11 mouse cellular contexts compared by ENCODE assay signal in the genomic region with DNA sequence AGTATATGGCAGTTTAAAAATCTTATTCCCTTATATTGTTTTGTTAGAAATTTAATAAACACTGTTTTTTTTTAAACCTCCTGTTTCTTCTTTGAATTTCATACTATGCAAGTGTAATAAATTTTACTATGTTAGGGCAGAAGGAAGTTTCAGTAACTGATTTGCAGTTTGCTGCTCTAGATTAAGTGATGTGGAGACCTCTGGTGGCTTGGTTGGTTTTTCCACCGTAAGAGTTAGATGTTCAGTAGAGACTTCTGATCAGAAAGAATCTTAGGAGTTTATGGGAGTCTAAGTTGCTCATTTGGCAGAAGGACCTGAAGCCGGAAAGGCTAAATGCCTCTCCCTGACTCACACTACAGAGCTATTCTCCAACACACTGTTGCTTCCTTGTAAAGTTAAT. TPM values are rescaled to one million over a fixed set of nuclear protein-coding genes. Genes with fewer than 3 reads are reported as not detected.
DNase-seq lines count a peak whose midpoint lies in the region; ATAC-seq and TF ChIP-seq lines count a peak whose summit lies in the region.
"Had no signal": no experiment of that assay in that cellular context is flagged by ENCODE, and none has a peak within 500 bp of the region (broad histone marks: within the 10 kb centered on the region; RNA-seq: fewer than 3 reads in every experiment).

No protein-coding gene starts in this region.

- H3K4me2 ChIP-seq in heart, embryonic 11.5 days = no peak overlapping the region
- no peak overlapping the region for H3K4me2 ChIP-seq in hindbrain, embryonic 16.5 days (ENCODE audit: low read length)
- H3K4me2 ChIP-seq: limb, embryonic 15.5 days had no signal

- CTCF ChIA-PET in Patski (lab: Charles Lee) = interaction anchor here (11.7 kb wide), 1 partner anchor 65 kb away, joined by 78 read pairs; no protein-coding TSS in a partner anchor

- DNase-seq in heart, adult 8-10 months (ENCODE audit: low spot score) = peak; percentile 24
- DNase-seq in left cerebral cortex, postnatal 25 days (ENCODE audit: low spot score in 2 of 2) = peak; percentile 16 to 22
- DNase-seq in left cerebral cortex, postnatal 36 days (ENCODE audit: low spot score in 2 of 2) = no peak
- DNase-seq in Patski (ENCODE audit: low read depth, low spot score) = no peak
- peak; percentile 19 to 42 for DNase-seq in heart, postnatal 14 days
- DNase-seq in frontal cortex, postnatal 10 days (ENCODE audit: low spot score in 2 of 2) = no peak

- H3K27me3 ChIP-seq in heart, embryonic 11.5 days (ENCODE audit: control insufficient read depth, insufficient read depth, low read length) = no peaks in the 10 kb centered on the region
- H3K27me3 ChIP-seq in Patski = no peaks in the 10 kb centered on the region
- H3K27me3 ChIP-seq in hindbrain, embryonic 16.5 days (replicated peaks; ENCODE audit: control insufficient read depth, insufficient read depth, low read length) = no peaks in the 10 kb centered on the region
- H3K27me3 ChIP-seq: limb, embryonic 15.5 days had no signal

- no peaks in the 10 kb centered on the region; the same call in 1 of the 2 replicates for H3K36me3 ChIP-seq in heart, embryonic 11.5 days (ENCODE audit: control insufficient read depth, insufficient read depth, low read length)
- no peaks in the 10 kb centered on the region for H3K36me3 ChIP-seq in hindbrain, embryonic 16.5 days (ENCODE audit: control insufficient read depth, insufficient read depth, low read length)

- no peak overlapping the region for H3K4me3 ChIP-seq in heart, embryonic 11.5 days (ENCODE audit: low read depth, low read length)
- no peak overlapping the region for H3K4me3 ChIP-seq in hindbrain, embryonic 16.5 days (ENCODE audit: low read length)
- H3K4me3 ChIP-seq: limb, embryonic 15.5 days; midbrain, embryonic 10.5 days had no signal

- POLR2A ChIA-PET in Patski (lab: Charles Lee) = no interaction called here

- H3K27ac ChIP-seq in heart, embryonic 11.5 days (ENCODE audit: low read depth, low read length) = no peak overlapping the region
- H3K27ac ChIP-seq in hindbrain, embryonic 16.5 days (ENCODE audit: low read depth, low read length) = no peak overlapping the region
- H3K27ac ChIP-seq: limb, embryonic 15.5 days; midbrain, embryonic 10.5 days had no signal

- in situ Hi-C loops in Patski (cut with MboI; ENCODE audit: low pct_unique_long_range_greater_than_20kb) = loop anchor here (10.0 kb wide), 1 partner anchor 59 kb away; the partner anchor contains the start of gene Mmp2

- TF ChIP-seq CTCF in Patski (IDR thresholded peaks at IDR 0.05) = peak; percentile 18

- H3K9me3 ChIP-seq in heart, embryonic 11.5 days (replicated peaks; ENCODE audit: control insufficient read depth, low read length) = no peaks in the 10 kb centered on the region
- H3K9me3 ChIP-seq in hindbrain, embryonic 16.5 days (ENCODE audit: control insufficient read depth, low read length) = no peaks in the 10 kb centered on the region
- H3K9me3 ChIP-seq: limb, embryonic 15.5 days; midbrain, embryonic 10.5 days had no signal

- intact Hi-C loops in left cerebral cortex, postnatal 25 days (cut with DNase I) = loop anchor here (1.0 to 2.0 kb wide), 2 partner anchors 65 to 111 kb away; no protein-coding TSS in a partner anchor
- intact Hi-C loops in left cerebral cortex, postnatal 36 days (cut with DNase I) = loop anchor here (1.0 to 5.0 kb wide), 2 partner anchors 65 to 114 kb away; no protein-coding TSS in a partner anchor
- intact Hi-C loops in heart, postnatal 14 days (cut with DNase I) = loop anchor here (1.0 kb wide), 2 partner anchors 65 to 115 kb away; no protein-coding TSS in a partner anchor

- no peak overlapping the region for H3K9ac ChIP-seq in heart, embryonic 11.5 days (ENCODE audit: low read depth, low read length)
- H3K9ac ChIP-seq in hindbrain, embryonic 16.5 days (ENCODE audit: low read depth, low read length) = no peak overlapping the region
- H3K9ac ChIP-seq: limb, embryonic 15.5 days had no signal

- H3K4me1 ChIP-seq in heart, embryonic 11.5 days (ENCODE audit: control insufficient read depth, insufficient read depth, low read length) = no peaks in the 10 kb centered on the region
- H3K4me1 ChIP-seq in hindbrain, embryonic 16.5 days (ENCODE audit: control insufficient read depth, insufficient read depth, low read depth, low read length) = no peaks in the 10 kb centered on the region

- WGBS in heart, embryonic 11.5 days (ENCODE audit: insufficient replicate concordance) = 73% methylated on average over 2 of the region's 2 CpGs
- 82% methylated on average over 2 of the region's 2 CpGs for WGBS in hindbrain, embryonic 16.5 days

- ATAC-seq in heart, embryonic 11.5 days (replicated peaks; ENCODE audit: insufficient number of reproducible peaks, low FRiP score, low TSS enrichment) = no peak
- no peak for ATAC-seq in Patski
- ATAC-seq in hindbrain, embryonic 16.5 days = no peak

RNA-seq across cellular contexts. Expression of gene Capns2, which starts 17.4 kb away (rescaled TPM):
- not detected for total RNA-seq in heart, adult 8-10 months (2022)
- polyA plus RNA-seq in heart, embryonic 11.5 days (2014; fragmentation: Nextera tagmentation; extraction: Ambion mirVana) = 0.23 and 0.47 TPM in 2 replicates
- 1 to 10 TPM in 1 of 2 experiments, under 1 TPM in 1; 0.78 to 1.2 TPM for total RNA-seq in left cerebral cortex, postnatal 25 days (2021)
- total RNA-seq in left cerebral cortex, postnatal 36 days (2021) = 1 to 10 TPM in 1 of 2 experiments, under 1 TPM in 1; 0.64 to 1.1 TPM
- polyA plus RNA-seq in Patski (2021) = 0.08 TPM
- total RNA-seq in heart, postnatal 14 days (2021) = under 1 TPM; 0.22 to 0.29 TPM
- 0.46 TPM in 1 of 2 replicates, not detected in the other for polyA plus RNA-seq in hindbrain, embryonic 16.5 days (2015; fragmentation: Nextera tagmentation; extraction: Ambion mirVana)

RNA-seq across cellular contexts. Expression of gene Lpcat2, which starts 28.6 kb away (rescaled TPM):
- 1 to 10 TPM in 2 of 4 experiments, under 1 TPM in 2; 0.72 to 3.4 (median 1.0) TPM for total RNA-seq in heart, adult 8-10 months (2022)
- polyA plus RNA-seq in heart, embryonic 11.5 days (2014; fragmentation: Nextera tagmentation; extraction: Ambion mirVana) = 2.0 and 2.5 TPM in 2 replicates
- 1 to 10 TPM; 7.8 to 9.0 TPM for total RNA-seq in left cerebral cortex, postnatal 25 days (2021)
- 1 to 10 TPM; 9.2 to 9.6 TPM for total RNA-seq in left cerebral cortex, postnatal 36 days (2021)
- 7.9 TPM for polyA plus RNA-seq in Patski (2021)
- total RNA-seq in heart, postnatal 14 days (2021) = 1 to 10 TPM; 1.6 to 1.9 TPM
- 10.6 and 10.9 TPM in 2 replicates for polyA plus RNA-seq in hindbrain, embryonic 16.5 days (2015; fragmentation: Nextera tagmentation; extraction: Ambion mirVana)

RNA-seq across cellular contexts. Expression of gene Mmp2, which starts 56.7 kb away (rescaled TPM):
- total RNA-seq in heart, adult 8-10 months (2022) = 10 to 100 TPM; 40.5 to 55.1 (median 51.2) TPM
- 107 TPM in 2 replicates for polyA plus RNA-seq in heart, embryonic 11.5 days (2014; fragmentation: Nextera tagmentation; extraction: Ambion mirVana)
- 1 to 10 TPM; 2.2 to 2.8 TPM for total RNA-seq in left cerebral cortex, postnatal 25 days (2021)
- total RNA-seq in left cerebral cortex, postnatal 36 days (2021) = 1 to 10 TPM; 2.4 TPM
- polyA plus RNA-seq in Patski (2021) = 40.5 TPM
- total RNA-seq in heart, postnatal 14 days (2021) = 100 to 1,000 TPM; 132 to 154 TPM
- 22.4 and 26.5 TPM in 2 replicates for polyA plus RNA-seq in hindbrain, embryonic 16.5 days (2015; fragmentation: Nextera tagmentation; extraction: Ambion mirVana)
- total RNA-seq: neutrophil, adult 5-6 weeks had no signal

Comparison
In these comparisons a context has a peak if more than half of its experiments do, and no peak if none do; other contexts are left out.
1. DNase-seq: peak in heart, adult 8-10 months (single experiment), left cerebral cortex, postnatal 25 days (2 of 2) and heart, postnatal 14 days (2 of 2); none in left cerebral cortex, postnatal 36 days (0 of 2), Patski (single experiment) and frontal cortex, postnatal 10 days (0 of 2).
2. RNA of gene Mmp2, which starts 56.7 kb away (total RNA-seq): 132 to 154 TPM in heart, postnatal 14 days and 40.5 to 55.1 TPM in heart, adult 8-10 months; 2.2 to 2.8 TPM in left cerebral cortex, postnatal 25 days and 2.4 TPM in left cerebral cortex, postnatal 36 days; every median in the first group is over 10 times any median in the second.